Mouse (Mus musculus) limb, embryonic 14.5 days (tissue): ENCODE results near the gene Prdm16. TPM values are rescaled to one million over a fixed set of nuclear protein-coding genes. Genes with fewer than 3 reads are reported as not detected.
A peak's percentile ranks its signal among the peaks of the same experiment; 100 is the strongest.

Source experiments
- ATAC-seq: fragments of 200-750 bp; cut with Nextera tagmentation; 2 replicates; pipeline ENCODE4 v1.8.0; 2017; ENCODE audit warnings: low read depth, moderate number of reproducible peaks, moderate TSS enrichment; ENCODE audit not compliant: low FRiP score
- DNase-seq: peaks from one replicate; pipeline ENCODE4 v3.0.0-alpha.2; 2015; ENCODE audit warnings: low spot score
- H3K27ac ChIP-seq: fragments of 300-500 bp; sonication (generic); replicated peaks from 2 replicates; pipeline ENCODE4 v1.5.1; 2014; ENCODE audit warnings: low read depth, mild to moderate bottlenecking, low read length, moderate library complexity, mixed read lengths
- H3K27me3 ChIP-seq: fragments of 300-500 bp; sonication (generic); 2 replicates; pipeline ENCODE4 v1.6.1; 2014; ENCODE audit warnings: low read length, mixed read lengths; ENCODE audit not compliant: control insufficient read depth, insufficient read depth
- H3K36me3 ChIP-seq: fragments of 300-500 bp; sonication (generic); 2 replicates; pipeline ENCODE4 v1.6.1; 2014; ENCODE audit warnings: mild to moderate bottlenecking, low read length, moderate library complexity, mixed read lengths; ENCODE audit not compliant: control insufficient read depth, insufficient read depth
- H3K4me1 ChIP-seq: fragments of 300-500 bp; sonication (generic); 2 replicates; pipeline ENCODE4 v1.6.1; 2014; ENCODE audit warnings: antibody characterized with exemption, low read length, mixed read lengths; ENCODE audit not compliant: control insufficient read depth, insufficient read depth
- H3K4me2 ChIP-seq: fragments of 300-500 bp; sonication (generic); replicated peaks from 2 replicates; pipeline ENCODE4 v1.6.1; 2014; ENCODE audit warnings: low read depth, mild to moderate bottlenecking, low read length, moderate library complexity; ENCODE audit not compliant: severe bottlenecking
- H3K4me3 ChIP-seq: fragments of 300-500 bp; sonication (generic); replicated peaks from 2 replicates; pipeline ENCODE4 v1.5.1; 2014; ENCODE audit warnings: low read length
- H3K9ac ChIP-seq: fragments of 300-500 bp; sonication (generic); 2 replicates; pipeline ENCODE4 v1.6.1; 2014; ENCODE audit warnings: mild to moderate bottlenecking, low read depth, low read length, moderate library complexity; ENCODE audit not compliant: severe bottlenecking
- H3K9me3 ChIP-seq: fragments of 300-500 bp; sonication (generic); 2 replicates; pipeline ENCODE4 v1.6.1; 2016; ENCODE audit warnings: low read length; ENCODE audit not compliant: control insufficient read depth
- POLR2A ChIP-seq: fragments of 200-500 bp; IDR thresholded peaks from 2 replicates; pipeline ENCODE4 v1.8.0; 2012; ENCODE audit warnings: inconsistent platforms, mild to moderate bottlenecking, moderate library complexity, borderline replicate concordance; ENCODE audit not compliant: insufficient read depth, insufficient read length; ENCODE audit errors: extremely low read depth
- WGBS: fragments of 180-500 bp; shearing (Covaris S2); extraction: QIAGEN DNeasy Blood & Tissue Kit; methylation state at CpG from one replicate; pipeline ENCODE4 v1.1.7; 2014; 5-methylcytosine and 5-hydroxymethylcytosine counted together
- polyA plus RNA-seq, 2 experiments: library from polyadenylated mRNA; depleted of rRNA in 1 of 2; stranded (reverse) in 1 of 2; unstranded in 1 of 2; fragments of >200 nt; fragmentation: Nextera tagmentation in 1 of 2; extraction: Ambion mirVana in 1 of 2; gene quantifications; 2 replicates each; pipeline versions ENCODE4 v1.2.1 to v1.2.3; 2012 to 2014

Gene Prdm16
- polyA plus RNA-seq, 2 experiments, result 11.7 to 25.6 TPM

DNA sequence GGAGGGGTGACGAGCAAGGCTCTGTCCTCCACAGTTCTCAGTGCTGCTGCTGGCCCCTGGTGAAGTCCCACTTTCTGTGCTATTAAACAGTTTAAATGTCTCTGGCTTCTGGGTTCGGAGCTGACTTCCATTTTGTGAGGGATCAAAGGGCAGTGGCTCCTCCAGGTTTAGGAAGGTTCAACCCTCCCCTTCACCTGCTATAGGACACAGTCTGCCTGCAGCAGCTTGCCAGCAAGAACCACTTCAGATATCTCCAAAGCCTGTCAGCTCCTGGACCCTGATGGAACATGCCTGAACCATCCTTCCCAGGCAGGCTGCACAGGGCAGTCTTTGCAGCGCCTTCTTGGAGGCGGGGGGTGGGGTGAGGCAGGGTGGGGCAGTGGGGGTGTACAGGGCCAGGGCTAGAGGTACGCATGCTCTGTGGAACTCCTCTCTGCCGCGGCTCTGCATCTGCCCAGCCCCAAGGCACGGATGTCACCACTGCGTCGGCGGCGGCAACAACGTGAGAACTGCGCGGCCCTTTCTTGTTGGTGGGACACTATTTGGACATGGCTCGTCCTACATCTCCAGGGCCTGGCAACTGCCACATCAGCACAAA lies 134.2 kb downstream of the Prdm16 start:
- H3K36me3 ChIP-seq, result no peaks in the 10 kb centered on the region
- no peak overlapping the region for H3K4me3 ChIP-seq
- ATAC-seq (no peak), DNase-seq (no peak)
- H3K4me1 ChIP-seq, result peaks cover 31% of the 10 kb centered on the region
- WGBS, result 83% methylated on average over 16 of the region's 16 CpGs
- H3K27me3 ChIP-seq, result no peaks in the 10 kb centered on the region
- no peak overlapping the region for H3K4me2 ChIP-seq
- TF ChIP-seq POLR2A, result no peak
- H3K9me3 ChIP-seq, result no peaks in the 10 kb centered on the region
- H3K27ac ChIP-seq, result no peak overlapping the region
- H3K9ac ChIP-seq, result no peak overlapping the region

DNA sequence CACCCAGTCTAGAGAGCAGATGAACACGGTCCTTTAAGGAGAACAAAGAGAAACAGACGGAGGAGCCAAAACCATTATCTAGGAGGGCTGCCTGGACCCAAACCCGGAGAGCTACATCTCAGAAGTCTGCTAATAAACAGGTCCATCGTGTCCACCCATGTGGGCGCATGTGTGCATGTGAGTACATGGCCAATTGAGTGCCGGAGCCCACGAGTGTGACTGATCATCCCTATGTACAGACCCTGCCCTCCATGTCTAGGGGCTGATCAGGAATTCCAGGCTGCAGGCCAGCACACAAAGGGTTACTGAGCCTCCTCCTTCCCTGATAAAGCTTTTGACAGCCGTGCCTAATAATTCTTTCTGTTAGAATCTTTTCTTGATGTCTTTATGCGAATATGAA lies 136.0 kb downstream of the Prdm16 start:
- no peak overlapping the region for H3K27ac ChIP-seq

DNA sequence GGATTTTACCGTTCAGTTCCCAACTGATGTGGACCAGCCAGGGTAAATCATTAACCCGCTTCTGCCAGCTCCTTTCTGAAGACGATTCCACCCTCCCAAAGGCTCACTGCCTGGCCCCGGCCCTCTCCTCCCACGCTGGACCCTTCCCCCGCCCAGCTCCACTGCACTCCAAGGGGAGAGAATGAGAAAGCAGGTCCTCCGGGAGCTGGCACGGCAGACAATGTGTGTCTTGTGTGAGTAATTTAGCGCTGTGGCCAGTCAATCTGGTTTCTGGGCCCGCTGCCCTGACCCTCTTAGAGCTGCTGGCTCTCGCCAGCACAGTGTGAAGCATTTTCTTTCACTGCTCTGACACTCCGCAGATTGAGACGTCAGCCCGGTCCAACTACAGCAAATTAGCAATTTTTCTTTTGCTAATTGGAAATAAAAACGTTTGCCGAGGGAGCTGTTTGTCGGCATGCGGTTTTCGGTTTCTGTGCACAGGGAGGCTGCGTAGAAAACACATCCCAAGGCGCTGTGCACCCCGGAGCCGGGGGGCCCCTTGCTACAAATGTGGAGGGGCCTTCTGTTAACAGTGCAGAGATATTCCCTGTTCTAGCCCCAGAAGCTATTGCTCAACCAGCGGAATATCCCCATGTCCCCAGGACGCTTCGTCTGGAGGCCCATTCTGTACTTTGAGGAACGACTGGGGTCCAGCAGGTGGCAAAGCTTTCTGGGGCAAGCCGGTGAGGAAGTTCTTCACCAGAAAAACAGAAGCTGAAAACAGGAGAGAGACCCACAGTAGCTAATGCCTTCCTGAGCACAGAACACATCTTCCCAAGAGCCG lies 136.8 kb downstream of the Prdm16 start:
- Histone ChIP-seq H3K27me3 (no peaks in the 10 kb centered on the region), H3K4me2 (no peak overlapping the region), H3K9me3 (no peaks in the 10 kb centered on the region), H3K27ac (no peak overlapping the region), H3K4me3 (no peak overlapping the region), H3K9ac (peak overlapping the region; percentile 38; the same call in 1 of the 2 replicates), H3K36me3 (no peaks in the 10 kb centered on the region), H3K4me1 (peaks cover 51% of the 10 kb centered on the region)
- TF ChIP-seq POLR2A, result no peak
- DNase-seq, result peak; percentile 69
- WGBS, result 31% methylated on average over 29 of the region's 29 CpGs
- 0 out of 2 replicates have a peak, but pooled peaks have one; percentile 29 for ATAC-seq

More for the DNA sequence above, 136.0 kb downstream of the Prdm16 start:
- Histone ChIP-seq H3K9ac (no peak overlapping the region), H3K4me3 (no peak overlapping the region), H3K4me2 (no peak overlapping the region), H3K9me3 (no peaks in the 10 kb centered on the region), H3K4me1 (peaks cover 44% of the 10 kb centered on the region), H3K36me3 (no peaks in the 10 kb centered on the region), H3K27me3 (no peaks in the 10 kb centered on the region)
- ATAC-seq (no peak), DNase-seq (no peak)
- no peak for TF ChIP-seq POLR2A
- 77% methylated on average over 9 of the region's 9 CpGs for WGBS

GRCm38 (mm10) chr4:154497423-154498175 lies 139.1 kb downstream of the Prdm16 start:
- H3K9me3 ChIP-seq, result no peaks in the 10 kb centered on the region
- peaks cover 74% of the 10 kb centered on the region for H3K4me1 ChIP-seq
- no peak for DNase-seq
- no peaks in the 10 kb centered on the region for H3K36me3 ChIP-seq
- no peak for ATAC-seq
- no peak overlapping the region for H3K9ac ChIP-seq
- H3K27me3 ChIP-seq, result no peaks in the 10 kb centered on the region
- WGBS, result 79% methylated on average over 4 of the region's 4 CpGs
- H3K4me2 ChIP-seq, result no peak overlapping the region
- H3K27ac ChIP-seq, result no peak overlapping the region
- TF ChIP-seq POLR2A, result no peak
- H3K4me3 ChIP-seq, result no peak overlapping the region

DNA sequence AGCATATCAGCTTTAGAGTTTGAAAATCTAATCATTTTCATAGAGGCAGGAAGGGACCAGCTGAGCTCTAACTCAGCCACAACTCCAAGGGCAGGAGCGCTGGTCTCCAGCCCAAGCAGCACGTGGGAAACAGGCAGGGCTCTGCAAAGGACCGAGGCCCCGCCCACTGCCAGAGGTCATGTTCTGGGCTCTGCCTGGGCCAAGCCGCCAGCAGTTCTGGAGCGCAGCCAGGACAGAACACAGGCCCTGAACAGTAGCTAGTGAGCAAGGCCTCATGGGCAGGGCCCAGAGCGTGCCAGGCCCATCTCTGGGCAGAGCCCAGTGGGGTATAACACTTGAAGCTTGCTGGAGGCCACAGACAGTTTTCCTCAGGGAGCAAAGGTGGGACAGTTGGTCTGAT lies 139.7 kb downstream of the Prdm16 start:
- no peak overlapping the region for H3K27ac ChIP-seq
- ATAC-seq (no peak), DNase-seq (peak; percentile 38)
- no peaks in the 10 kb centered on the region for H3K9me3 ChIP-seq
- no peak overlapping the region for H3K9ac ChIP-seq
- no peaks in the 10 kb centered on the region for H3K36me3 ChIP-seq
- peaks cover 76% of the 10 kb centered on the region for H3K4me1 ChIP-seq
- no peaks in the 10 kb centered on the region for H3K27me3 ChIP-seq
- no peak overlapping the region for H3K4me3 ChIP-seq
- no peak overlapping the region for H3K4me2 ChIP-seq
- WGBS, result 16% methylated on average over 7 of the region's 7 CpGs
- no peak for TF ChIP-seq POLR2A
